Mouse (Mus musculus) spleen, adult 2 months (tissue): ENCODE results near the gene Creb3. TPM values are rescaled to one million over a fixed set of nuclear protein-coding genes. Genes with fewer than 3 reads are reported as not detected.

ENCODE experiments used
- DNase-seq, 2 experiments: peaks; one replicate each; pipeline versions ENCODE4 v3.0.0 to v3.0.0-alpha.2; 2012 to 2021; ENCODE audit warnings: low spot score in 2 of 2, low read depth in 1 of 2
- H3K27ac ChIP-seq: fragments of 200-500 bp; 2 replicates; pipeline ENCODE4 v1.5.1; 2012; ENCODE audit warnings: low read length, inconsistent platforms; ENCODE audit not compliant: insufficient read depth
- H3K27me3 ChIP-seq: fragments of 200-500 bp; 2 replicates; pipeline ENCODE4 v1.6.1; 2012; ENCODE audit warnings: mild to moderate bottlenecking, moderate library complexity, low read length, inconsistent platforms; ENCODE audit not compliant: control insufficient read depth, insufficient read depth
- H3K36me3 ChIP-seq: fragments of 200-500 bp; 2 replicates; pipeline ENCODE4 v1.6.1; 2012; ENCODE audit warnings: mild to moderate bottlenecking, low read length, inconsistent platforms; ENCODE audit not compliant: control insufficient read depth, insufficient read depth
- H3K4me1 ChIP-seq: fragments of 200-500 bp; 2 replicates; pipeline ENCODE4 v1.6.1; 2011; ENCODE audit warnings: inconsistent platforms; ENCODE audit not compliant: control insufficient read depth, insufficient read depth, insufficient read length
- H3K4me3 ChIP-seq: fragments of 200-500 bp; 2 replicates; pipeline ENCODE4 v1.5.1; 2011; ENCODE audit warnings: mild to moderate bottlenecking, inconsistent platforms; ENCODE audit not compliant: insufficient read depth, insufficient read length; ENCODE audit errors: extremely low read depth
- CTCF ChIP-seq: fragments of 200-500 bp; IDR thresholded peaks from 2 replicates; pipeline ENCODE4 v1.5.1; 2011; ENCODE audit warnings: mild to moderate bottlenecking, inconsistent platforms; ENCODE audit not compliant: insufficient read depth, insufficient read length, insufficient replicate concordance; ENCODE audit errors: extremely low read depth
- POLR2A ChIP-seq: fragments of 200-500 bp; IDR thresholded peaks from 2 replicates; pipeline ENCODE4 v1.6.1; 2011; ENCODE audit warnings: low read depth, low read length, inconsistent platforms
- WGBS: fragments of 180-500 bp; shearing (Covaris S2); methylation state at CpG from one replicate; pipeline ENCODE4 v1.1.7; 2018; 5-methylcytosine and 5-hydroxymethylcytosine counted together
- polyA plus RNA-seq: library from polyadenylated mRNA; depleted of rRNA; stranded (reverse); fragments of >200 nt; gene quantifications from 2 replicates; pipeline ENCODE4 v1.2.3, GENCODE M21; 2012; rRNA removed

Gene Creb3
- polyA plus RNA-seq, 1 experiment: 48.8 TPM

- Histone ChIP-seq H3K4me3 (no peak overlapping the region), H3K27me3 (no peaks in the 10 kb centered on the region), H3K4me1 (no peaks in the 10 kb centered on the region), H3K36me3 (no peaks in the 10 kb centered on the region), H3K27ac (peak overlapping the region; percentile 13; the same call in 1 of the 2 replicates)
- 75% methylated on average over 9 of the region's 9 CpGs for WGBS
- no peak for DNase-seq
- TF ChIP-seq CTCF (no peak), POLR2A (no peak)
Observed at GRCm38 (mm10) chr4:43600195-43600934, 38.2 kb downstream of the Creb3 start.

GRCm38 (mm10) chr4:43604099-43604498 lies 42.0 kb downstream of the Creb3 start:
- no peak for DNase-seq
- Histone ChIP-seq H3K27ac (no peak overlapping the region), H3K36me3 (no peaks in the 10 kb centered on the region), H3K4me1 (no peaks in the 10 kb centered on the region), H3K4me3 (no peak overlapping the region), H3K27me3 (no peaks in the 10 kb centered on the region)
- no peak for TF ChIP-seq CTCF
- no peak for TF ChIP-seq POLR2A
- WGBS: 64% methylated on average over 3 of the region's 3 CpGs

GRCm38 (mm10) chr4:43604751-43605685 lies 42.9 kb downstream of the Creb3 start:
- Histone ChIP-seq H3K4me1 (no peaks in the 10 kb centered on the region), H3K36me3 (no peaks in the 10 kb centered on the region), H3K27ac (no peak overlapping the region), H3K27me3 (no peaks in the 10 kb centered on the region), H3K4me3 (no peak overlapping the region)
- WGBS: 53% methylated on average over 9 of the region's 9 CpGs
- no peak for DNase-seq
- no peak for TF ChIP-seq CTCF
- TF ChIP-seq POLR2A: no peak

GRCm38 (mm10) chr4:43612534-43612933 lies 50.4 kb downstream of the Creb3 start:
- no peak overlapping the region for H3K27ac ChIP-seq
- H3K4me1 ChIP-seq: no peaks in the 10 kb centered on the region
- no peak overlapping the region for H3K4me3 ChIP-seq
- H3K27me3 ChIP-seq: no peaks in the 10 kb centered on the region
- TF ChIP-seq POLR2A (no peak), CTCF (no peak)
- H3K36me3 ChIP-seq: no peaks in the 10 kb centered on the region
- 45% methylated on average over 10 of the region's 10 CpGs for WGBS
- no peak for DNase-seq

- no peak overlapping the region for H3K27ac ChIP-seq
- no peak for DNase-seq
- H3K36me3 ChIP-seq: no peaks in the 10 kb centered on the region
- H3K27me3 ChIP-seq: no peaks in the 10 kb centered on the region
- no peaks in the 10 kb centered on the region for H3K4me1 ChIP-seq
- TF ChIP-seq POLR2A (no peak), CTCF (no peak)
- WGBS: 51% methylated on average over 3 of the region's 3 CpGs
- H3K4me3 ChIP-seq: no peak overlapping the region
Observed at GRCm38 (mm10) chr4:43613060-43613730, 51.1 kb downstream of the Creb3 start.

Other genes starting within 250 kb of the Creb3 start
- gene Rusc2, start 180.4 kb upstream of the Creb3 start, polyA plus RNA-seq: 7.4 and 8.5 TPM in 2 replicates
- gene Fam166b, start 133.2 kb upstream of the Creb3 start, polyA plus RNA-seq: not detected in 2 replicates
- gene Tesk1, start 120.4 kb upstream of the Creb3 start, polyA plus RNA-seq: 49.6 and 64.5 TPM in 2 replicates
- gene Cd72, start 107.7 kb upstream of the Creb3 start, polyA plus RNA-seq: 109 and 140 TPM in 2 replicates
- gene Sit1, start 78.6 kb upstream of the Creb3 start, polyA plus RNA-seq: 15.3 and 17.1 TPM in 2 replicates
- 85.4 and 191 TPM in 2 replicates for gene Ccdc107, start 69.4 kb upstream of the Creb3 start, polyA plus RNA-seq
- 12.7 and 16.8 TPM in 2 replicates for gene Arhgef39, start 62.6 kb upstream of the Creb3 start, polyA plus RNA-seq
- 2.0 TPM in 2 replicates for gene Car9, start 55.4 kb upstream of the Creb3 start, polyA plus RNA-seq
- gene Tpm2, start 38.6 kb upstream of the Creb3 start, polyA plus RNA-seq: 11.8 and 13.8 TPM in 2 replicates
- 163 and 208 TPM in 2 replicates for gene Tln1, start 359 bp downstream of the Creb3 start, polyA plus RNA-seq
- gene Rgp1, start 16.4 kb downstream of the Creb3 start, polyA plus RNA-seq: 42.4 and 44.3 TPM in 2 replicates
- 28.8 and 34.2 TPM in 2 replicates for gene Gba2, start 16.5 kb downstream of the Creb3 start, polyA plus RNA-seq
- 0.23 and 0.26 TPM in 2 replicates for gene Msmp, start 22.2 kb downstream of the Creb3 start, polyA plus RNA-seq
- gene Npr2, start 69.6 kb downstream of the Creb3 start, polyA plus RNA-seq: 10.2 and 13.6 TPM in 2 replicates
- 0.55 and 0.57 TPM in 2 replicates for gene Spag8, start 91.3 kb downstream of the Creb3 start, polyA plus RNA-seq
- gene Hint2, start 94.1 kb downstream of the Creb3 start, polyA plus RNA-seq: 23.2 and 26.6 TPM in 2 replicates
- 3.8 and 4.5 TPM in 2 replicates for gene Tmem8b, start 106.6 kb downstream of the Creb3 start, polyA plus RNA-seq
- not detected in 2 replicates for gene Fam221b, start 106.8 kb downstream of the Creb3 start, polyA plus RNA-seq
- not detected in 2 replicates for gene Olfr70, start 138.5 kb downstream of the Creb3 start, polyA plus RNA-seq
- gene Olfr71, start 147.9 kb downstream of the Creb3 start, polyA plus RNA-seq: not detected in 2 replicates
- 0.69 and 0.79 TPM in 2 replicates for gene Hrct1, start 164.9 kb downstream of the Creb3 start, polyA plus RNA-seq
- 0.12 and 0.15 TPM in 2 replicates for gene Spaar, start 167.7 kb downstream of the Creb3 start, polyA plus RNA-seq
- gene Olfr159, start 208.7 kb downstream of the Creb3 start, polyA plus RNA-seq: not detected in 2 replicates